ENCODE assay signal across 8 mouse cellular contexts in the genomic region with DNA sequence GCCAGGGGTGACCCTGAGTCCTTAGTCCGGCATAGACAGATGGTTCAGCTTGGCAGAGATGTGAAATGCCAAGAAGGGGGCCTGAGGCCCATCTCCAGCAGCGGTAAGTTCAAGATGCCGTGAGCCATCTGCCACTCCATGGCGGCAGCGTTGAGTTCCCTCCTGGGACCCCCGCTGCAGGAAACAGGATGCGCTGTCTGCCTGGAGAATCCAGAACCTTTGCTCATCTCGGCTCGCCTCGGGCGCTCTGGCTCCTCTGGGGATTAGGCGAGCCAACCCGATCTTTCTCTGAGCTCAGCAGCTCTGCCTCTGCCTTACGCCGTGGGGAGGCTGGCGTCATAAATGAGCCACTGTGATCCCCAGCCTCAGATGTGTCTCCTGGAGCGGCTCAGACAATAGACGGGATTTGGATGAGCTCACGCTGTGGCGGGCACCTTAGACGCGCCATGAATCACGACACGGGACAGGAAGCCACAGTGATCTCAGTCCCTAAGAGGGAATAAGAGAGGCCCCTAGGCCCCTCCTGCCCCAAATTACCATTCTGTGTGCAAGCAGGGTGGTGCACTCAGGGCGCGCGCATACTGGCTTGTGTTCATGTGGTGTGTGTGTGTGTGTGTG.
DNase-seq lines count a peak whose midpoint lies in the region; ATAC-seq lines count a peak whose summit lies in the region.

No protein-coding gene starts in this region.

- peak; percentile 13 for DNase-seq in CD4-positive, CD25-positive, alpha-beta regulatory T cell, adult 2 months (ENCODE audit: low read depth, low spot score)
- peak; percentile 84 for DNase-seq in adrenal gland, adult 2 months
- peak; percentile 69 for DNase-seq in heart, postnatal 4 days
- DNase-seq in left cerebral cortex, adult 8-10 months (ENCODE audit: low spot score in 2 of 2) = peak; percentile 51 to 69
- DNase-seq in yolk sac, embryonic 10.5 days (ENCODE audit: low spot score) = peak; percentile 38

- peak overlapping the region; percentile 61 for H3K9ac ChIP-seq in forebrain, embryonic 12.5 days
- peak overlapping the region; percentile 51 for H3K9ac ChIP-seq in midbrain, embryonic 13.5 days (replicated peaks)

- ATAC-seq in CD4-positive, CD25-positive, alpha-beta regulatory T cell, adult 4 months = no peak
- ATAC-seq in forebrain, embryonic 12.5 days (ENCODE audit: low FRiP score) = peak; percentile 76
- peak; percentile 90 for ATAC-seq in midbrain, embryonic 13.5 days

- peak overlapping the region; percentile 29 for H3K4me3 ChIP-seq in forebrain, embryonic 12.5 days (replicated peaks)
- H3K4me3 ChIP-seq in midbrain, embryonic 13.5 days (replicated peaks) = peak overlapping the region; percentile 17

- peaks cover 48% of the 10 kb centered on the region for H3K4me1 ChIP-seq in forebrain, embryonic 12.5 days
- peaks cover 52% of the 10 kb centered on the region for H3K4me1 ChIP-seq in midbrain, embryonic 13.5 days (replicated peaks)

- H3K9me3 ChIP-seq in forebrain, embryonic 12.5 days = peaks cover 2% of the 10 kb centered on the region; the same call in 1 of the 2 replicates
- no peaks in the 10 kb centered on the region for H3K9me3 ChIP-seq in midbrain, embryonic 13.5 days

- H3K27ac ChIP-seq in forebrain, embryonic 12.5 days = peak overlapping the region; percentile 94
- peak overlapping the region; percentile 93 for H3K27ac ChIP-seq in midbrain, embryonic 13.5 days

- H3K36me3 ChIP-seq in forebrain, embryonic 12.5 days (replicated peaks) = no peaks in the 10 kb centered on the region
- H3K36me3 ChIP-seq in midbrain, embryonic 13.5 days = no peaks in the 10 kb centered on the region

- under 1% methylated on average over 27 of the region's 27 CpGs for WGBS in forebrain, embryonic 12.5 days
- under 1% methylated on average over 27 of the region's 27 CpGs for WGBS in midbrain, embryonic 13.5 days

- H3K27me3 ChIP-seq in forebrain, embryonic 12.5 days = no peaks in the 10 kb centered on the region
- H3K27me3 ChIP-seq in midbrain, embryonic 13.5 days = no peaks in the 10 kb centered on the region

- H3K4me2 ChIP-seq in forebrain, embryonic 12.5 days = peak overlapping the region; percentile 56
- peak overlapping the region; percentile 48 for H3K4me2 ChIP-seq in midbrain, embryonic 13.5 days (replicated peaks)

Comparison
In these comparisons a context has a peak if more than half of its experiments do, and no peak if none do; other contexts are left out.
1. DNase-seq: peak in every context shown above with its lines; median percentile 84 in adrenal gland, adult 2 months; 69 in heart, postnatal 4 days; 60 in left cerebral cortex, adult 8-10 months; 38 in yolk sac, embryonic 10.5 days; 13 in CD4-positive, CD25-positive, alpha-beta regulatory T cell, adult 2 months.